Mouse (Mus musculus) embryonic facial prominence, embryonic 10.5 days (tissue): ENCODE measurements around the gene Otx2. TPM values are rescaled to one million over a fixed set of nuclear protein-coding genes. Genes with fewer than 3 reads are reported as not detected.

Experiments
- DNase-seq: peaks from one replicate; pipeline ENCODE4 v3.0.0-alpha.2; 2017; ENCODE audit warnings: low spot score
- H3K27ac ChIP-seq: fragments of 300-500 bp; sonication (generic); replicated peaks from 2 replicates; pipeline ENCODE4 v1.5.1; 2016; ENCODE audit warnings: mild to moderate bottlenecking
- H3K27me3 ChIP-seq: fragments of 300-500 bp; sonication (generic); replicated peaks from 2 replicates; pipeline ENCODE4 v1.6.1; 2016; ENCODE audit warnings: low read depth, mild to moderate bottlenecking; ENCODE audit not compliant: poor library complexity, severe bottlenecking
- H3K36me3 ChIP-seq: fragments of 300-500 bp; sonication (generic); replicated peaks from 2 replicates; pipeline ENCODE4 v1.6.1; 2016; ENCODE audit warnings: mild to moderate bottlenecking, moderate library complexity
- H3K4me1 ChIP-seq: fragments of 300-500 bp; sonication (generic); 2 replicates; pipeline ENCODE4 v1.6.1; 2016
- H3K4me3 ChIP-seq: fragments of 300-500 bp; sonication (generic); 2 replicates; pipeline ENCODE4 v1.5.1; 2016; ENCODE audit warnings: mild to moderate bottlenecking, moderate library complexity
- H3K9me3 ChIP-seq: fragments of 300-500 bp; sonication (generic); 2 replicates; pipeline ENCODE4 v1.6.1; 2016; ENCODE audit warnings: mild to moderate bottlenecking
- WGBS: fragments of 180-500 bp; shearing (Covaris S2); methylation state at CpG from one replicate; pipeline ENCODE4 v1.1.7; 2016; 5-methylcytosine and 5-hydroxymethylcytosine counted together
- polyA plus RNA-seq: library from polyadenylated mRNA; unstranded; fragments of >200 nt; fragmentation: Nextera tagmentation; extraction: Ambion mirVana; gene quantifications from 2 replicates; pipeline ENCODE4 v1.2.1, GENCODE M21; 2016

The Otx2 gene
- polyA plus RNA-seq, 1 experiment from 2014 or later = 15.2 TPM

DNA sequence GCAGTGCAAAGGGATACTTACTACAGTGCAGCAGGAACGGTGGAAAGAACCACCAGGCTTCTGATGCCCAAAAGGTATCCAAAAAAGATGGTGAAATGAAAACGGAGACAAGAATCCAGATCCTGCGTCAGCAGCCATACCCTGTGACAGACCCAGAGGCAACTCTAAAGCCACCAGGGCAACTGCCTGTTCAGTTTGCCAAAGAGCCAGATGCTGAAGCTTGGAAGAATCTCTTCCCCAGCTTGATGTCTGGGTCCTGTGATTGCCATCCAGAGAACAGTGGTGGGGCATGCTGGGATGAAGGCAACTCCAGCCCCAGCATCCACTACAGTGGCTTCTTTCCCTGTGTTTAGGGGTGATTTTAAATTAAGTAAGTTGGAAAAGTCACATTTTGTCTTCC lies 5.1 kb upstream of the Otx2 start:
- Histone ChIP-seq H3K27me3 (peaks cover 52% of the 10 kb centered on the region), H3K9me3 (no peaks in the 10 kb centered on the region), H3K36me3 (no peaks in the 10 kb centered on the region), H3K27ac (no peak overlapping the region), H3K4me3 (no peak overlapping the region), H3K4me1 (peaks cover 7% of the 10 kb centered on the region)
- 75% methylated on average over 3 of the region's 3 CpGs for WGBS
- no peak for DNase-seq

DNA sequence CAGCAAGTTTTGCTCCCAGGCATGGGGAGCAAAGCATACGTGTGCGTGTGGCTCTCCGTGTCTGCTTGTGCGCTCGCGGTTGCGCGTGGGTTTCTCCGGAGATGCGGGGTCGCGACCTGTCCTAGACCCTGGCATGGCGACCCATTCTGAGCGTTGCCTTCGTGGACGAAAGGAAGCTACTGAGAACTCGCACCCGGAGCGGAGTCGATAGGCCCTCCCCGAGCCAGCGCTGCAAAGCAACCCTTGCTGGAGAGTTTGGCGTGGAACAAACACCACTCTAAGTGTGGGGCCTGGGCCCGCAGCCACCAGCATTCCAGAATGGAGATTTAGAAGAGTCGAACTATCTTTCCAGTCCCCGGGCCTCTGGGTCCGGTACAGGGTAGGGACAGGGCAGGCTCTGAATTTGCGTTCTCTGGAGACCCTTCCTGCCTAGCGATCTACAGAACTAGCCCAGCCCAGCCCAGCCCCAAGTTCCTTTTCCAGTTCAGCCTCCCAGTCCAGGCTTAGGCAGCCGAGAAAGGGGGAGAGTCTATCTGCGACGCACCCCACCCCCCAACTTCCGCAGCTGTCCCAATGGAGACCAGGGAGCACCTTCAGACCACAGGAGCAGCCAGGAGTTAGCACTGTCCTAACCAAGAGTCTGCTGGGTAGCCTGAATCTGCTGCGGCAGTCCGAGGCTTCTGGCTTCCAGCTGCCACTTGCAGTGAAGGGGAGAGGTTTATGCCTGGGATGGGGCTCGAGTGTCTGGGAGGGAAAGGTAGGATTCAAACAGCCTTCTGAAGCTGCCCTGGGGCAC lies 615 bp upstream of the Otx2 start:
- Histone ChIP-seq H3K4me1 (peaks cover 10% of the 10 kb centered on the region), H3K36me3 (no peaks in the 10 kb centered on the region), H3K27ac (peak overlapping the region; percentile 73), H3K27me3 (peaks cover 96% of the 10 kb centered on the region), H3K4me3 (peak overlapping the region; percentile 53), H3K9me3 (no peaks in the 10 kb centered on the region)
- 2% methylated on average over 36 of the region's 36 CpGs for WGBS
- DNase-seq = peak; percentile 47

- DNase-seq = peak; percentile 26
- H3K4me1 ChIP-seq = peaks cover 23% of the 10 kb centered on the region
- H3K36me3 ChIP-seq = no peaks in the 10 kb centered on the region
- peak overlapping the region; percentile 53; the same call in 1 of the 2 replicates for H3K4me3 ChIP-seq
- no peaks in the 10 kb centered on the region for H3K9me3 ChIP-seq
- 16% methylated on average over 10 of the region's 10 CpGs for WGBS
- H3K27me3 ChIP-seq = peaks cover 100% of the 10 kb centered on the region
- H3K27ac ChIP-seq = no peak overlapping the region
Observed at GRCm38 (mm10) chr14:48672611-48673176, 925 bp downstream of the Otx2 start.

DNA sequence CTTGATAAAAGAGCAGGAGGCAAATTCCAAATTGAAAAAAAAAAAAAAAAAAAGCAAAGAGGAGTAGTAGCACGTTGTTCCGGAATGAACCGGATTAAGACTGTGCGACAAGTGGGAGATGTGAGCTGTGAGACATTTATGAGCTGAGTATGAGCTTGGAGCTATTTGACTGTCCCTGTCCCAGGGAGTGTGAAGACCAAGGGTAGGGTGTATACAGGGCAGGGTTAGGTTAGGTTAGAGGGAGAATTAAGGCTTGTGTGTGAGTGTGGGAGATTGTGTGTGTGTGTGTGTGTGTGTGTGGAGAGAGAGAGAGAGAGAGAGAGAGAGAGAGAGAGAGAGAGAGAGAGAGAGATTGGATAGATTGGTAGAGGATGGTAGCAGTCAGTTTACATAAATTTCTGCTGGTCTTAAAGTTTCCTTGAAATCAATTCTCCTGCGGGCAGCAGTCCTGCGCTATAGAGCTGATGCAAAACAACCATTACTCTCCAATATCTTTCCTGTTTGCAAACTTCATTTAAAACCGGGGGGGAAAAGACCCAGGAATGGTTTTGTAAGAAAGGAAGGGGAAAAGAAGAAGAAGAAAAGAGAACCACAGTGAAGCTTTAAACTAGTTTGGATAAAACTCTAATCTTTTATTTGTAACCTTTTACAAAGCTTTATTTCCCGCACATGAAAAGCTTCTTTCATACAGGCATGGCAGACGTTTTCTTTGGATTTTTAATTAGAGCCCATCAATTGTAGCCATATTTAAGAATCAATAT lies 2.0 kb downstream of the Otx2 start:
- DNase-seq = peak; percentile 16
- no peak overlapping the region for H3K27ac ChIP-seq
- no peak overlapping the region for H3K4me3 ChIP-seq
- H3K9me3 ChIP-seq = no peaks in the 10 kb centered on the region
- 31% methylated on average over 9 of the region's 9 CpGs for WGBS
- peaks cover 100% of the 10 kb centered on the region for H3K27me3 ChIP-seq
- no peaks in the 10 kb centered on the region for H3K36me3 ChIP-seq
- peaks cover 23% of the 10 kb centered on the region for H3K4me1 ChIP-seq

- Histone ChIP-seq H3K9me3 (no peaks in the 10 kb centered on the region), H3K4me1 (peaks cover 29% of the 10 kb centered on the region), H3K27ac (no peak overlapping the region), H3K36me3 (no peaks in the 10 kb centered on the region), H3K4me3 (no peak overlapping the region; the same call in 1 of the 2 replicates), H3K27me3 (peaks cover 100% of the 10 kb centered on the region)
- DNase-seq = no peak
- 44% methylated on average over 4 of the region's 4 CpGs for WGBS
Observed at GRCm38 (mm10) chr14:48670761-48671479, 2.7 kb downstream of the Otx2 start.

- Histone ChIP-seq H3K4me1 (peaks cover 35% of the 10 kb centered on the region), H3K4me3 (0 out of 2 replicates have a peak overlapping the region, but pooled peaks have one; percentile 11), H3K27me3 (peaks cover 100% of the 10 kb centered on the region), H3K27ac (peak overlapping the region; percentile 35; the same call in 1 of the 2 replicates), H3K9me3 (no peaks in the 10 kb centered on the region), H3K36me3 (no peaks in the 10 kb centered on the region)
- WGBS = 4% methylated on average over 3 of the region's 3 CpGs
- DNase-seq = peak; percentile 34
Observed at GRCm38 (mm10) chr14:48670258-48670630, 3.4 kb downstream of the Otx2 start.

DNA sequence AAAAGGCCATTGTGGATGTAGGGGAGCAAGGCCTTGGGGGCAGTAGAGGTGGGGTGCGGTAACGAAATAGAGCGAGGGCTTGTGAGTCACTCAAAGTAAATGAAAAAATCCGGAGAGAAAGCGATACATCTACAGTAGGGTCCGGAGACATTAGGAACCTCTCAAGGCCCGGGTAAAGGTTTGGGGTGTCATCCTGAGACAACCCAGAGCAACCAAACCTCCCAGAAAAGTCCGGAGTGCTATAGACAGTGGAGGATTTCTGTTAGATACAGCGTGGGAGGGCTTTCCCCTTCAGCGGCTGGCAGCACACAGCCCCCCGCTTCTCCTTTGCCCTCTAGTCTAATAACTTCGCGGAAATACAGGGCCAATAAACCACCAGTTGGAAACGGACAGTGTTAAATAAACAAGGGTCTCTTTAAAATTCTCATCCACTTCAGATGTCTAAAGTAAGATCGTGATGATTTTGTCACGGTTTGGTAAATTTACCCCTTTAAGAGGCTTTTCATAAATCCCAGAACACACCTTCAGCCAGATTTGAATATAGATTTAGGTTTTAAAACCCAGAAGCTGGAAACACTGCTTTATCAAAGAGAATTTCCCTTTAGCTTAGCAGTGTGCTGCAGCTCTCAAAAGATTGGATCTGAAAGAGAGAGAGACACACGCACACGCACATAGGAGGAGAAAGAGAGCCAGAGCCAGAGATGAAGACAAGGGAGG lies 3.9 kb downstream of the Otx2 start:
- Histone ChIP-seq H3K4me3 (peak overlapping the region; percentile 48), H3K36me3 (no peaks in the 10 kb centered on the region), H3K9me3 (no peaks in the 10 kb centered on the region), H3K27me3 (peaks cover 100% of the 10 kb centered on the region), H3K4me1 (peaks cover 38% of the 10 kb centered on the region), H3K27ac (0 out of 2 replicates have a peak overlapping the region, but pooled peaks have one; percentile 73)
- peak; percentile 42 for DNase-seq
- 2% methylated on average over 18 of the region's 18 CpGs for WGBS

DNA sequence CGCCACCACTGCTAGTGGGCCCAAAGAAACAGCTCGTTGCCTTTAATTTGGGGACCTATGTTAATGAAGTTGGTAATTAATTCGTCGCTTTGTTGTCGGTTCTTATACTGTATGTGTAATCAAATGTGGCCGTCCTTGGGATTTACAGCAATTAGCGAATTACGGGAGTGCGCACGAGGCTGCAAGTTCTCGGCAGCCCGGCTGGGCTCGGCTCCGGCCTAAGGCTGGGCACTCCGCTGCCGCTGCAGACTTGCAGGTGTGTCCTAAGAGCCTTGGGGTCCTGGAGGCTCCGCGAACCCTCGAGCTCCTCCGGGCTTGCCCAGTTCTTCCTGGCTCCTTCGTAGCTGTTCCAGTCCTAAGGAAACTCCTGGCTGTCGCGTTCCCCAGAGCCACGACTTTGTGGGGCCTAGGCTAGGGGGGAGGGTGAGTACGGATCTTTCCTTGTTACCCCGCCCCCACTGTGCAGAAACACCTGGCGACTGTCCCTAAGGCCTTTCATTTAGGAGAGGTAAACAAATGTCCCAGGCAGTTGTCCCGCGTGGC lies 4.8 kb downstream of the Otx2 start:
- peak overlapping the region; percentile 48 for H3K4me3 ChIP-seq
- peak; percentile 69 for DNase-seq
- H3K4me1 ChIP-seq = peaks cover 33% of the 10 kb centered on the region
- peaks cover 100% of the 10 kb centered on the region for H3K27me3 ChIP-seq
- H3K36me3 ChIP-seq = no peaks in the 10 kb centered on the region
- under 1% methylated on average over 29 of the region's 29 CpGs for WGBS
- no peaks in the 10 kb centered on the region for H3K9me3 ChIP-seq
- peak overlapping the region; percentile 73 for H3K27ac ChIP-seq

GRCm38 (mm10) chr14:48668051-48668481 lies 5.6 kb downstream of the Otx2 start:
- WGBS = 2% methylated on average over 11 of the region's 11 CpGs
- Histone ChIP-seq H3K27me3 (peaks cover 100% of the 10 kb centered on the region), H3K4me1 (peaks cover 28% of the 10 kb centered on the region), H3K9me3 (no peaks in the 10 kb centered on the region), H3K36me3 (no peaks in the 10 kb centered on the region), H3K27ac (peak overlapping the region; percentile 73; the same call in 1 of the 2 replicates), H3K4me3 (peak overlapping the region; percentile 32; the same call in 1 of the 2 replicates)
- DNase-seq = peak; percentile 52

- under 1% methylated on average over 12 of the region's 12 CpGs for WGBS
- no peaks in the 10 kb centered on the region for H3K9me3 ChIP-seq
- H3K36me3 ChIP-seq = no peaks in the 10 kb centered on the region
- peak overlapping the region; percentile 54 for H3K4me3 ChIP-seq
- H3K4me1 ChIP-seq = peaks cover 31% of the 10 kb centered on the region
- H3K27me3 ChIP-seq = peaks cover 100% of the 10 kb centered on the region
- no peak overlapping the region for H3K27ac ChIP-seq
- peak; percentile 54 for DNase-seq
Observed at GRCm38 (mm10) chr14:48667396-48667795, 6.2 kb downstream of the Otx2 start.

DNA sequence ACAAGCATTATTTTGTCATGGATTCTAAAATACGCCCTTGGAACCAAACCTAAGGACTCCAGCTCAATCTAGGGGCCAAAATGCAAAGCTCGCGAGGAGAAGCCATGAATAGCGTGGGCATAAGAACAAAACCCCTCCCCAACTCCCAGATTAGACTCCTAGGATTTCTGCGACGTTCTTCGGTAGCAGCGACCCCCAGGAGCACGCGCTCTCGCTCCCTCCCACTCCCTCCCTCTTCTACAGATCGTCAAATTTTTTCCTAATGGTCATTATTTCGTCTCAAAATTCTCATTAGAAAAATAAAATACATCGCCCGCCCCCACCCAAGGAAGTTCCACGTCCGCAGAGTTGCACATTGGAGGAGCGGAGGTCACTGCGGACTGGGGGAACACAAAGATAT lies 6.8 kb downstream of the Otx2 start:
- under 1% methylated on average over 19 of the region's 19 CpGs for WGBS
- H3K27me3 ChIP-seq = peaks cover 100% of the 10 kb centered on the region

More for the DNA sequence above, 6.8 kb downstream of the Otx2 start:
- Histone ChIP-seq H3K9me3 (no peaks in the 10 kb centered on the region), H3K4me1 (peaks cover 37% of the 10 kb centered on the region), H3K36me3 (no peaks in the 10 kb centered on the region), H3K27ac (peak overlapping the region; percentile 81), H3K4me3 (peak overlapping the region; percentile 54)
- peak; percentile 46 for DNase-seq
